Mouse (Mus musculus) lung, postnatal 0 days (tissue): Measurements from ENCODE around the gene Gm45711.

Experiments
- CTCF ChIP-seq: IDR thresholded peaks from 2 replicates; pipeline ENCODE4 v1.5.1; 2016; ENCODE audit warnings: antibody characterized with exemption, mild to moderate bottlenecking
- EP300 ChIP-seq: IDR thresholded peaks from 2 replicates; pipeline ENCODE4 v1.6.1; 2016; ENCODE audit warnings: antibody characterized with exemption, mild to moderate bottlenecking, control low read depth

GRCm38 (mm10) chr8:104248276-104248675 lies 61.6 kb downstream of the Gm45711 start, which contains the start of gene Tk2:
- no peak for TF ChIP-seq EP300
- no peak for TF ChIP-seq CTCF
